11 mouse cellular contexts compared by ENCODE assay signal in the genomic region with DNA sequence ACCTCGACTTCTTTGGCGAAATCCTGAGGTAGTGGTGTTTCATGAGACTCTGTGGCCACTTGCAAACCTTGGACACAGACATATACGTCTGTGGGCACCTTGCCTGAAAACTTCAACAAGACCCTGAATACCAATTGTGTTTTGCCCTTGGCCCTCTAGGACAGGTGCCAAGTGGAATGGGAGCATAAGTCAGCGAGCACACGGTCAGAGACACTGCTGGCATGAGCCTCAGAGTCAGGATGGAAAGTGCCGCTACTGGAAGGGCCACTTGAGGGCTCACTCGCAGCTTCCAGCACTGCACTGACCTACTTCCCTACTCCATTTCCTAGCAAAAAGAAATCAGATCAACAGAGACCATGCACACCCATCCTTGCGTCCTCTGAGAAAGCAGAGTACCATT.
DNase-seq lines count a peak whose midpoint lies in the region; ATAC-seq and TF ChIP-seq lines count a peak whose summit lies in the region.
"Had no signal": no experiment of that assay in that cellular context is flagged by ENCODE, and none has a peak within 500 bp of the region (broad histone marks: within the 10 kb centered on the region; RNA-seq: fewer than 3 reads in every experiment).

No protein-coding gene starts in this region.

- H3K4me3 ChIP-seq in gastrocnemius, adult 2 months, result no peak overlapping the region
- no peak overlapping the region for H3K4me3 ChIP-seq in liver, adult 2 months (ENCODE audit: insufficient read depth, low read depth, low read length)
- no peak overlapping the region for H3K4me3 ChIP-seq in liver, embryonic 12.5 days
- H3K4me3 ChIP-seq: lung, embryonic 15.5 days had no signal

- TF ChIP-seq CTCF in gastrocnemius, adult 2 months (IDR thresholded peaks at IDR 0.05), result peak; percentile 55
- TF ChIP-seq CTCF in liver, adult 2 months (IDR thresholded peaks at IDR 0.05; ENCODE audit: low read depth, low read length), result peak; percentile 59

- H3K27me3 ChIP-seq in liver, adult 2 months (ENCODE audit: control insufficient read depth, insufficient read depth, low read length), result no peaks in the 10 kb centered on the region
- no peaks in the 10 kb centered on the region for H3K27me3 ChIP-seq in liver, embryonic 12.5 days (replicated peaks)
- H3K27me3 ChIP-seq: lung, embryonic 15.5 days had no signal

- H3K4me2 ChIP-seq in liver, embryonic 12.5 days, result no peak overlapping the region
- H3K4me2 ChIP-seq: lung, embryonic 15.5 days had no signal

- WGBS in liver, adult 2 months, result 46% methylated on average over 8 of the region's 8 CpGs
- 49% methylated on average over 8 of the region's 8 CpGs for WGBS in liver, embryonic 12.5 days (ENCODE audit: insufficient replicate concordance)

- ATAC-seq in liver, embryonic 12.5 days, result no peak
- ATAC-seq: forebrain, embryonic 14.5 days had no signal

- peaks cover 2% of the 10 kb centered on the region for H3K4me1 ChIP-seq in liver, adult 2 months (ENCODE audit: control insufficient read depth, insufficient read depth, low read length)
- peaks cover 11% of the 10 kb centered on the region for H3K4me1 ChIP-seq in liver, embryonic 12.5 days

- intact Hi-C loops in gastrocnemius, adult 2 months (cut with DNase I), result loop anchor here (5.0 kb wide), 1 partner anchor 146 kb away; no protein-coding TSS in a partner anchor

- peak; percentile 55 for DNase-seq in gastrocnemius, adult 2 months
- DNase-seq in gastrocnemius, postnatal 4 days (ENCODE audit: low spot score in 2 of 2), result no peak
- peak; percentile 77 for DNase-seq in liver, adult 2 months (ENCODE audit: extremely low read depth, low read depth, low spot score)
- DNase-seq in cerebellum, adult 11-12 months, result peak; percentile 52
- DNase-seq in lung, postnatal 25 days (ENCODE audit: low spot score), result peak; percentile 28
- DNase-seq in Muller cell, postnatal 12 days (ENCODE audit: inconsistent ontology term), result no peak
- no peak for DNase-seq in frontal cortex, postnatal 10 days (ENCODE audit: low spot score in 2 of 2)
- DNase-seq: thymus, postnatal 25 days had no signal

- H3K36me3 ChIP-seq in liver, adult 2 months (ENCODE audit: control insufficient read depth, insufficient read depth, low read length), result no peaks in the 10 kb centered on the region
- H3K36me3 ChIP-seq in liver, embryonic 12.5 days, result no peaks in the 10 kb centered on the region
- H3K36me3 ChIP-seq: lung, embryonic 15.5 days had no signal

- no peaks in the 10 kb centered on the region for H3K79me2 ChIP-seq in liver, adult 2 months (ENCODE audit: control insufficient read depth, insufficient read depth, low read length)

- H3K27ac ChIP-seq in gastrocnemius, adult 2 months, result 0 out of 2 replicates have a peak overlapping the region, but pooled peaks have one; percentile 6
- H3K27ac ChIP-seq in liver, adult 2 months (replicated peaks; ENCODE audit: insufficient read depth, low read depth, low read length), result no peak overlapping the region
- H3K27ac ChIP-seq in liver, embryonic 12.5 days, result no peak overlapping the region
- H3K27ac ChIP-seq: lung, embryonic 15.5 days had no signal

- H3K9me3 ChIP-seq in liver, embryonic 12.5 days (replicated peaks), result no peaks in the 10 kb centered on the region
- H3K9me3 ChIP-seq: lung, embryonic 15.5 days had no signal

- no peak overlapping the region for H3K9ac ChIP-seq in liver, adult 2 months (ENCODE audit: low read depth, low read length)
- no peak overlapping the region for H3K9ac ChIP-seq in liver, embryonic 12.5 days
- H3K9ac ChIP-seq: lung, embryonic 15.5 days had no signal

- TF ChIP-seq POLR2A in liver, adult 2 months (IDR thresholded peaks at IDR 0.05; ENCODE audit: extremely low read depth, insufficient read depth, low read length), result no peak

Comparison
In these comparisons a context has a peak if more than half of its experiments do, and no peak if none do; other contexts are left out.
1. DNase-seq: peak in gastrocnemius, adult 2 months (single experiment), liver, adult 2 months (single experiment), cerebellum, adult 11-12 months (single experiment) and lung, postnatal 25 days (single experiment); none in gastrocnemius, postnatal 4 days (0 of 2), Muller cell, postnatal 12 days (single experiment) and frontal cortex, postnatal 10 days (0 of 2).